In genomic region chr5:17280951-17281350, GRCm38 (mm10) we compare ENCODE assay signal across 33 mouse cellular contexts.
"Had no signal": no experiment of that assay in that cellular context is flagged by ENCODE, and none has a peak within 500 bp of the region (broad histone marks: within the 10 kb centered on the region; RNA-seq: fewer than 3 reads in every experiment).

No protein-coding gene starts in this region.

- ATAC-seq: hindbrain, embryonic 16.5 days; hindbrain, postnatal 0 days; inflammation-experienced regulatory T-cells, adult 6 months; intestine, embryonic 15.5 days; intestine, embryonic 16.5 days; intestine, postnatal 0 days had no signal

- DNase-seq: heart, postnatal 10 days; heart, postnatal 14 days; heart, postnatal 36 days; heart, postnatal 4 days; kidney, adult 11 months; kidney, adult 18-20 months; kidney, adult 8-10 months; kidney, postnatal 10 days; kidney, postnatal 14 days; kidney, postnatal 25 days; kidney, postnatal 36 days; kidney, postnatal 4 days; layer of hippocampus, adult 9-11 months; layer of hippocampus, postnatal 36 days had no signal

- H3K9me3 ChIP-seq: heart, embryonic 12.5 days; heart, embryonic 13.5 days; heart, embryonic 15.5 days; hindbrain, embryonic 10.5 days; hindbrain, embryonic 12.5 days; hindbrain, embryonic 13.5 days; hindbrain, embryonic 15.5 days; intestine, embryonic 15.5 days; kidney, embryonic 15.5 days had no signal

- H3K36me3 ChIP-seq: heart, embryonic 10.5 days; heart, embryonic 12.5 days; heart, embryonic 13.5 days; heart, embryonic 15.5 days; hindbrain, embryonic 10.5 days; hindbrain, embryonic 12.5 days; hindbrain, embryonic 13.5 days; hindbrain, embryonic 15.5 days; intestine, embryonic 15.5 days; kidney, embryonic 15.5 days had no signal

- H3K4me2 ChIP-seq: heart, embryonic 11.5 days; heart, embryonic 12.5 days; heart, embryonic 13.5 days; heart, embryonic 15.5 days; hindbrain, embryonic 12.5 days; hindbrain, embryonic 13.5 days; hindbrain, embryonic 14.5 days; hindbrain, embryonic 15.5 days; intestine, embryonic 15.5 days; kidney, embryonic 15.5 days had no signal

- H3K27ac ChIP-seq: heart, embryonic 10.5 days; heart, embryonic 13.5 days; heart, embryonic 15.5 days; hindbrain, embryonic 10.5 days; hindbrain, embryonic 12.5 days; hindbrain, embryonic 13.5 days; hindbrain, embryonic 14.5 days; hindbrain, embryonic 15.5 days; hindbrain, postnatal 0 days; intestine, embryonic 15.5 days; kidney, embryonic 15.5 days; kidney, postnatal 0 days; layer of hippocampus, adult 2 months had no signal

- H3K4me3 ChIP-seq: heart, embryonic 10.5 days; heart, embryonic 12.5 days; heart, embryonic 13.5 days; heart, embryonic 15.5 days; hindbrain, embryonic 10.5 days; hindbrain, embryonic 12.5 days; hindbrain, embryonic 13.5 days; hindbrain, embryonic 15.5 days; intestine, embryonic 15.5 days; kidney, embryonic 15.5 days; layer of hippocampus, adult 2 months had no signal

- H3K4me1 ChIP-seq: heart, embryonic 10.5 days; heart, embryonic 12.5 days; heart, embryonic 13.5 days; heart, embryonic 15.5 days; hindbrain, embryonic 10.5 days; hindbrain, embryonic 12.5 days; hindbrain, embryonic 13.5 days; hindbrain, embryonic 15.5 days; intestine, embryonic 15.5 days; kidney, embryonic 15.5 days had no signal

- H3K27me3 ChIP-seq: heart, embryonic 12.5 days; heart, embryonic 13.5 days; heart, embryonic 15.5 days; hindbrain, embryonic 12.5 days; hindbrain, embryonic 13.5 days; hindbrain, embryonic 15.5 days; intestine, embryonic 15.5 days; kidney, embryonic 15.5 days had no signal

- H3K9ac ChIP-seq: heart, embryonic 12.5 days; heart, embryonic 13.5 days; heart, embryonic 15.5 days; hindbrain, embryonic 12.5 days; hindbrain, embryonic 13.5 days; hindbrain, embryonic 14.5 days; hindbrain, embryonic 15.5 days; intestine, embryonic 15.5 days; kidney, embryonic 15.5 days had no signal
